Mouse (Mus musculus): ENCODE measurements around the gene Neurod6. TPM values are rescaled to one million over a fixed set of nuclear protein-coding genes. Genes with fewer than 3 reads are reported as not detected.

The Neurod6 gene
- polyA plus RNA-seq, 1 experiment from 2014 or later: 60.8 TPM

DNA sequence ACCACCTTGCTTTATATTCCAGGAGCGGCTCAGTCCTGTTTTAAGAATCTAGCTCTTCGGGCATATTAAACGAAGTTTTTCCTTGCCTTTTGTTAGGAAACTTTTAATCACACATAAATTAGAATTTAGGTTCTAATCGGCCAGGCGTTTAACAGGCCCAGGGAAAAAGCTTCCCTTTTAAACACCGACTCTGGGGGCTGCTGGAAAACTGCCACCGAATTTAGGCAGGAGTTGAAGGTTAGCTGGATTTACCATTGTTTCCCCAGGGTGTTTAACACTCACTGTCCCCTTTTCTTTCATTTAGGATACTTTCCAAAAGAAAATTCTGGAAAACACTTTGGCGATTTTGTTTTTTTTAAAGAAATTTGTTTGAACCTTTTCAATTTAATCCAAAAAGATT is 3.7 kb downstream of the Neurod6 start:
- H3K9ac ChIP-seq: peak overlapping the region; percentile 50; the same call in 1 of the 2 replicates
- WGBS: 8% methylated on average over 8 of the region's 8 CpGs
- no peaks in the 10 kb centered on the region for H3K36me3 ChIP-seq (replicated peaks)
- H3K4me2 ChIP-seq: peak overlapping the region; percentile 77
- peak overlapping the region; percentile 39 for H3K4me3 ChIP-seq (replicated peaks)
- peaks cover 14% of the 10 kb centered on the region; the same call in 1 of the 2 replicates for H3K27me3 ChIP-seq
- H3K27ac ChIP-seq: peak overlapping the region; percentile 73
- no peak for ATAC-seq (ENCODE audit: low FRiP score)
- H3K9me3 ChIP-seq: no peaks in the 10 kb centered on the region
- peaks cover 20% of the 10 kb centered on the region for H3K4me1 ChIP-seq

DNA sequence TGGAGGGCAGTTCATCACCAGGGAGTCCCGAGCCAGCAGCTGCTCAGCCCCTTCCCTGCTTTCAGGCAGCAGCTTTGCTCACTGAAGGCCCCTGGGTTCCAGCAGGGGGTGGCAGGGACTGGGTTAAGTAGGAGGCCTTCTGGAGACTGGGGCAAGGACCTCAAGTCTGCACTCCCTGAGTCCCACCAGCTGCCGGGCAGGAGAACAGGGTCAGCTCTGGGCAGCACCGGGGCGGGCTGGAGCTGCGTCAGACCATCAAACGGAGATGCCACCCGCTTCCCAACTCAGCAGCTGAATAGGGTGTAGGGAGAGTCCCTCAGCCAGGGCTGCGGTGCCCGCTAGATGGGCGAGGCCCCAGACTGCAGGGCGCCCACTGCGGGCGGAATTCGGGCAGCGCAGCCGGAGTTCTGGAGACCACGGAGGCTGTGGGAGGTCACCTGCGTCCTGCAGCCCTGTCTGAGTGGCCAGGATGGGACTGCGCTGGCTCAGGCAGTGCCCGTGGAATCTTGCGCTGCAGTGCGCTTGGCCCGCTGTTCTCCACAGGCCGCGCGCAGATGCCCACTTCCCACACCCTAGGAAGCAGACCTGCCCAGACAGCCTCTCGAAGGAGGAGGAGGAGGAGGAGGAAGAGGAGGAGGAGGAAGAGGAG is 4.3 kb downstream of the Neurod6 start:
- Histone ChIP-seq H3K27ac (peak overlapping the region; percentile 73), H3K36me3 (replicated peaks) (no peaks in the 10 kb centered on the region), H3K4me1 (peaks cover 20% of the 10 kb centered on the region), H3K4me2 (peak overlapping the region; percentile 77), H3K27me3 (peaks cover 14% of the 10 kb centered on the region; the same call in 1 of the 2 replicates), H3K4me3 (replicated peaks) (peak overlapping the region; percentile 39), H3K9ac (peak overlapping the region; percentile 50), H3K9me3 (no peaks in the 10 kb centered on the region)
- WGBS: 1% methylated on average over 27 of the region's 27 CpGs
- ATAC-seq (ENCODE audit: low FRiP score): peak; percentile 85

DNA sequence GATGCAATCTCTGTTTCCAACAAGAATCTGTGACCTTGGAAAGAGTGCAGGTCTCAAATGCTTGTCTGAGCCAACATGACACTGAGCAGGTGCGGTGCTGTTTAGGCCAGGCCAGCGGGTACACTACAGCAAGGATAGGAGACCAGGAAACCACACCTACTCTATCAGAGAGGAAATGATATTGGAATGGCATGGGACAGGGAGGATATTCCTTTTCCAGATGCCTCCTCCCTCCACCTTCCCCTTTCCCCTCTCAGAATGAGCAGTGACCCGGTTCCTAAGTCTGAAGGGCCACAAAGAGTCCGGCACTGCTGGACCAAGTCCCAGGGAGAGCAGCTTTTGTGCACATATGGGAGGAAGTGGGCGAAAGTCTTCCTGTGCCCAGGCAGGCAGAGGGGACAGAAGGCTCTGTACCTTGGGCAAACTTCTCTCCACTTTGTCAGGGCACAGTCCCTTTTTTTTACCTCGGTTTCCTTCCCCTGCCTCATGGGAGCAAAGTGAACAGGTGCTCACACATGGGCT is 4.9 kb downstream of the Neurod6 start:
- WGBS: 71% methylated on average over 6 of the region's 6 CpGs
- H3K9ac ChIP-seq: peak overlapping the region; percentile 50; the same call in 1 of the 2 replicates
- peak overlapping the region; percentile 39; the same call in 1 of the 2 replicates for H3K4me3 ChIP-seq (replicated peaks)
- no peaks in the 10 kb centered on the region for H3K36me3 ChIP-seq (replicated peaks)
- peaks cover 14% of the 10 kb centered on the region; the same call in 1 of the 2 replicates for H3K27me3 ChIP-seq
- peaks cover 16% of the 10 kb centered on the region for H3K4me1 ChIP-seq
- H3K27ac ChIP-seq: peak overlapping the region; percentile 73; the same call in 1 of the 2 replicates
- H3K9me3 ChIP-seq: no peaks in the 10 kb centered on the region
- peak overlapping the region; percentile 77 for H3K4me2 ChIP-seq
- no peak for ATAC-seq (ENCODE audit: low FRiP score)

DNA sequence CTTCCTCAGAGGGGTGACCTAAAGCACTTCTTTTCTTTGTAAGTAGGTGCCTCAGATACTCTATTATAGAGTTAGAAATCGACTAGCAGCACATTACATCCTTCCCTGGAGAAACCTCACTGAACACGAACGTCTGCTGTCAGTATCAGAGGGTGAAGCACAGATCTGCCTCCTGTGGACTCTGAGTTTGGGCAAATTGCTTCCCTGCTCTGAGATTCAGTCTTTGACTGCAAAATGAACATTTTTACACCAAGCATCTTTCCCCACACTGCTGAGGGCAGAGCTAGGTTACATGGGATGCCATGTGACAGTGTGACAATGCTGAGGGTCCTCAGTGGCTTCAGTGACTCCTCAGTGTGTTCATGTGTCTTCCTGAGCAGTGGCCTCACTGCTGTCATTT is 13.3 kb downstream of the Neurod6 start:
- no peak for ATAC-seq (ENCODE audit: low FRiP score)

DNA sequence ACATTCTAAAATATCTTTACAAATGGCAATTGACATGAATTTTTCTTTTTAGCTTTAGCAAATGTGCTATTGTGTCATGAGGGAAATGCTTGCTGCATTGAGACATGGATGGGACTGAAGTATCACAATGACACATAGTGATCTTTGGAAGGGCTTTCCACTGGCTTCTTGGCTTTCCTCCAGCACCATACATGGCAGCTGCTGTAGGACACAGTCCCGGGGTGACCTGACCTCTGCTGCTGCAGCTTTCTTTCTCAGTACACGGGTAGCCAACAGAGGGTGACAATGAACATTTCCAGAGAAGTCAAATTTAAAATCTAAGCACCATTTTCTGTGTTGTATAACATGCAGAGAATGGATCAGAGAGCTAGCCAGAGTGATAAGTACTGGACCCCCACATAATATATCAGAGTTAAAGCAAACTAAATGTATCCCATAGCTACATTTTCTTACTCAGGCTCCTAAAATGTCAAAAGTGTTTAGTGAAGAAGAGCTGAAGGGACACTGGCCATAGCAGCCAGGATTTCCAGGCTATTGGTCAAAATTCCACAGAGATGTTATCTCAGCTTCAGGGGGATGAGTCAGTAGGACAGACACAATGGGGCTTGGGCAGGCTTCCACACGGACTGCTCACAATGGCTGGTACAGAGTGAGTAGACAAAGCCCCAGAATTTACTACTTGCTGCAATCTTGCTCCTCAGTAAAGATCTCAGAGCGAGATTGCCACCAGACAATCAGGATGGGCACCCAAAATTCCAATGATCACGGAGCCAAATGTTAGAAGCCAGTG is 19.7 kb downstream of the Neurod6 start:
- Histone ChIP-seq H3K4me2 (no peak overlapping the region), H3K4me3 (replicated peaks) (no peak overlapping the region), H3K36me3 (replicated peaks) (no peaks in the 10 kb centered on the region), H3K9ac (no peak overlapping the region), H3K9me3 (no peaks in the 10 kb centered on the region), H3K27ac (no peak overlapping the region), H3K4me1 (no peaks in the 10 kb centered on the region), H3K27me3 (no peaks in the 10 kb centered on the region)
- no peak for ATAC-seq (ENCODE audit: low FRiP score)
- WGBS: 71% methylated on average over 5 of the region's 5 CpGs

More for the DNA sequence above, 13.3 kb downstream of the Neurod6 start:
- Histone ChIP-seq H3K4me2 (no peak overlapping the region), H3K4me3 (replicated peaks) (no peak overlapping the region), H3K9me3 (no peaks in the 10 kb centered on the region), H3K27ac (no peak overlapping the region), H3K36me3 (replicated peaks) (no peaks in the 10 kb centered on the region), H3K27me3 (no peaks in the 10 kb centered on the region), H3K4me1 (no peaks in the 10 kb centered on the region), H3K9ac (no peak overlapping the region)
- 78% methylated on average over 3 of the region's 3 CpGs for WGBS

DNA sequence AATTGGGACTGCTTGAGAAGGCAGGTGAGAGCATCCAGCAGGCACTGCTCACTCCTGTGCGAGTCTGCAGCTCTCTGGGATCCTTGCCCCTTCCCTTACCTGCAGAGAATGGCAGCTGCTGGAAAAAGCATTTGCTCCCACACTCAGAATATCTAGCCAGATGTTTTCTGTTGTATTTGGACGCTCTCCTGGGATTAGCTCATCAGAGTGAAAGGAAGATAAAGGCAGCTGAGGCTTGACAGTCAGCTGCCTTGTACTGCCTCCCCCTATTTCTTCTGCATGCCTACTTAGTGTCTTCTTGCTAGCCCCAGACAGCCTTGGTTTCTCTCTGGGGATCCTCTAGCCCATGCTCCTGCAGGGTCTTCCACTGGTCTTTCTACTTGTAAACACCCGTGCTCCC is 31.1 kb downstream of the Neurod6 start:
- no peak overlapping the region for H3K4me3 ChIP-seq (replicated peaks)
- no peak overlapping the region for H3K9ac ChIP-seq
- H3K4me1 ChIP-seq: peaks cover 25% of the 10 kb centered on the region
- ATAC-seq (ENCODE audit: low FRiP score): no peak
- no peaks in the 10 kb centered on the region for H3K36me3 ChIP-seq (replicated peaks)
- no peaks in the 10 kb centered on the region for H3K27me3 ChIP-seq
- 62% methylated on average over 3 of the region's 3 CpGs for WGBS
- no peaks in the 10 kb centered on the region for H3K9me3 ChIP-seq
- no peak overlapping the region for H3K4me2 ChIP-seq
- H3K27ac ChIP-seq: peak overlapping the region; percentile 42; the same call in 1 of the 2 replicates

DNA sequence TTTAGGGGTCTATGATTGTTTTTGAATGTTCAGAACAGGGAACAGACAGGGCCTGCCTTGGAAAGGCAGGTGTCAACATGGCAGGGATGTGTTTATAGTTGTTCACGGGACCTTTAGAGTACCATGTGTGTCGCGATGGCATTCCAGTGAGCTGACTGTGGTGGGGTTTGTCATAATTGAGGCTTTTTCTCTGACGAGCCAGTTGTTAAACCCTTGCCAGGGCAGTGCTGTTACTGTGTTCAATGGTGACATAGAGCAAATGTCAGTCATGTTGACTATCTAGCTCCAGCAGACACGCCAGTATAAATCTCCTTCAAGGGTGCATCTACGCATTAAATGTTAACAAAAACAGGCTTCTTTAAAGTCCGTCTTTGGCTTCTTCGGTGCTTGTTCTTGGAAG is 31.5 kb downstream of the Neurod6 start:
- no peaks in the 10 kb centered on the region for H3K36me3 ChIP-seq (replicated peaks)
- no peaks in the 10 kb centered on the region for H3K27me3 ChIP-seq
- H3K27ac ChIP-seq: peak overlapping the region; percentile 42
- peaks cover 25% of the 10 kb centered on the region for H3K4me1 ChIP-seq
- no peaks in the 10 kb centered on the region for H3K9me3 ChIP-seq
- no peak overlapping the region for H3K4me3 ChIP-seq (replicated peaks)
- no peak for ATAC-seq (ENCODE audit: low FRiP score)
- H3K4me2 ChIP-seq: no peak overlapping the region
- 78% methylated on average over 8 of the region's 8 CpGs for WGBS
- no peak overlapping the region for H3K9ac ChIP-seq

DNA sequence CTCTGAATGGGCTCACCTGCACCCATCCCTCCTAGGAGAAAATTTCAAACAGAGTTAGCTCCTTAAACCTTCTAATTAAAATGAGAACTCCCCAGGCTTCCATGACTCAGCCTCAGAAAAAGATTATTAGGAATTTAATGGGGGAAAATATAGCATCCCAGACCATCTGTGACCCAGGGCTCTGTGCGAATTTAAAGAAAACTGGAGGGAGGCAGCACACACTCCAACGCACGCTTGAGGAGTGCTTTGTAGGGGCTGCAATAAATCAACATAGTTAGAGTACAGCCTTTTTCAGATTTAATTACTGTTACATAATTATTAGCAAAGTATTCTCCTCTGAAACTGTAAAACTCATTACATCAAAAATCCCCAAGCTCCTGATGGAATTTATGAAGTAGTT is 32.2 kb downstream of the Neurod6 start:
- H3K27ac ChIP-seq: no peak overlapping the region
- H3K4me1 ChIP-seq: peaks cover 25% of the 10 kb centered on the region
- H3K4me2 ChIP-seq: no peak overlapping the region
- 64% methylated on average over 3 of the region's 3 CpGs for WGBS
- H3K9ac ChIP-seq: no peak overlapping the region
- no peaks in the 10 kb centered on the region for H3K9me3 ChIP-seq
- H3K27me3 ChIP-seq: no peaks in the 10 kb centered on the region
- no peak overlapping the region for H3K4me3 ChIP-seq (replicated peaks)
- no peaks in the 10 kb centered on the region for H3K36me3 ChIP-seq (replicated peaks)
- 0 out of 2 replicates have a peak, but pooled peaks have one; percentile 34 for ATAC-seq (ENCODE audit: low FRiP score)

DNA sequence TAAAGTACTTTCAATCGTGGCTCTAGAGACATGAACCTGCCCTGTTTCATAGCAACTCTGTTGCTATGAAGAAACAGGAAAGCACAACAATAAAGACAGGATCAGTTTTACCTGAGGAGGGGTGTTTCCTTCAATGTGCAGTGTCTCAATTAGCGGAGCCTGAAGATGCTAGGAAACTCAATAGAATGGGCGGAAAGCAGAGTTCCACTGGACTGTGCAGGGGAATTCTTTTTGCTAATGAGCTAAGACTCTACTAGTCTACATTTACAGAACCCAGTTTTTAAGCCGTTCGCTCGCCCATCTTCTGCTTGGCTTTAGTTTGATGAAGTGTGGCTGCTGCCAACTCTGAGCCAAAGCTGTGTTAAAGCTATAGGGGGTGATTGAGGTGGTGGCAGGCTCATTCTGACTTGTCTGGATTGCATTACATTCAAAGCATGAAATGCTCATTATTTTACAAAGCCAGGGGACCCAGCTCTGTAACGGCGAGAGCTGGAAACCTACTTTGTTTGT is 33.2 kb downstream of the Neurod6 start:
- Histone ChIP-seq H3K4me2 (no peak overlapping the region), H3K9ac (no peak overlapping the region), H3K27me3 (no peaks in the 10 kb centered on the region), H3K4me1 (peaks cover 28% of the 10 kb centered on the region), H3K9me3 (no peaks in the 10 kb centered on the region), H3K27ac (peak overlapping the region; percentile 65), H3K4me3 (replicated peaks) (no peak overlapping the region), H3K36me3 (replicated peaks) (no peaks in the 10 kb centered on the region)
- no peak for ATAC-seq (ENCODE audit: low FRiP score)
- 48% methylated on average over 8 of the region's 8 CpGs for WGBS

DNA sequence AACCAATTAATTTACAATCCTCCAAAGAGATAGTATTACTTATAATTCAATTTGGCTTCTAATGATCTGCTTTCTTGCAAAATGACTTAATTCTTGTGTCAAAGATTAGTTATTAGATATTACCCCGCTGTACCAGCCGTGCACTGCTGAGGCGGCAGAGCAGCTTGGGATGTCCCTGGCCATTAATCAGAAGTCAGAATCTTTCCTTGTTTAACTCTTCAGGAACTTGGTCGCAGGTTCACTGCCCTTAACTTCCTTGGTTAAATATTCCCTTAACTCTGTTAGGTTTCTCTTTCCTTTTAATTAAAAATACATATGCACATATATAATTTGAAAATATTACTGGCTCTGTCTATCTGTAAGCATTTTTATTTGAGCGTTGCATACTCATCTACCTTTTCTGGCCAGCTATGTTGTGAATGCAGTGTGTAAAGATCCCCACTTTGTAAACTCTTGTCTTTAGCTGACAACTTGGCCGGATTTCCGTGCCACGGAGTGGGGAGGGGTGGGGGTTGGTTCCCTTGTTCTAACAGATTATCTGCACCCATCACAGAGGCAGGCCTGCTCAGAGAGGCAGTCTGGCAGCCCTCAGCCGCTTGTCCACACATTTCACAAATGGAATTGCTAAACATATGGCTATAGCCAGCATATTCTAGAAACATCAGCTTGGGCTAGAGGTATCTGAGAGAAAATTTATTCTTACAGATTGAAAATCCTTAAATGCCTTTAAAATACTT is 34.1 kb downstream of the Neurod6 start:
- Histone ChIP-seq H3K4me3 (replicated peaks) (no peak overlapping the region), H3K9me3 (no peaks in the 10 kb centered on the region), H3K4me2 (no peak overlapping the region), H3K9ac (no peak overlapping the region), H3K27ac (peak overlapping the region; percentile 54), H3K27me3 (no peaks in the 10 kb centered on the region), H3K4me1 (peaks cover 28% of the 10 kb centered on the region), H3K36me3 (replicated peaks) (no peaks in the 10 kb centered on the region)
- 57% methylated on average over 9 of the region's 9 CpGs for WGBS
- 0 out of 2 replicates have a peak, but pooled peaks have one; percentile 46 for ATAC-seq (ENCODE audit: low FRiP score)

DNA sequence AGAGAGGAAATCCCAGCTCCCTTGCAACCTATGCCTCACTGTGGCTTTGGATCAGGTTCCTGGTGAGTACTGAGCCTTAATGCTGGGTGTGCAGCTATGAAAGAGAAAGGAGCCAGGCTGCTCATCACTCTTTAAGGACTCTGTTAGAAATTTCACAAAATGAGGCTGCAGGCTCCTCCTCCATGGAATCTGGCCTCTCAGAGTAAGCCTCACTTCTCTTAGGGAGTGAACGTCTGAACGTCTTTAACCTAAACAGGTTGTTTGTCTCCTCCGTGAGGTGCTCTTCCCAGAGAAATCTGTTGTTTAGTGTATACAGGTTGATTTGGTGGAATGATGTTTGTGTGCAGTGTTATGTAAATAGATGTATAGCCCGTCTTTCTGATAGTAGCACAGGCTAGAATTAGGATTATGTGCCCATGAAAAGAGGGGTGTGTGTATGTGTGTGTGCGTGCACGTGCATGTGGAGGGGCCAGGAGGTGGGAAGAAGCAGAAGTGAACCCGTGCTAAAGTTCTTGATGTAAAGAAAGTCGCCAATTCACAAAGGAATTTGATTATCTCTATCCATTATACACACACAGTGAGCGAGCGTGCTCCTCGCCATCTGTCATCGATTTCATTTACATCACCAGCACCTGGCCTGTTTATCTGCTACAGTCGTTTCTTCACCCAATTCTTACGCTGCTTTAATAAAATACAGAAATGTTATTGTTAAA is 34.8 kb downstream of the Neurod6 start:
- ATAC-seq (ENCODE audit: low FRiP score): peak; percentile 75; the same call in 1 of the 2 replicates
- Histone ChIP-seq H3K27me3 (no peaks in the 10 kb centered on the region), H3K4me1 (peaks cover 28% of the 10 kb centered on the region), H3K4me3 (replicated peaks) (no peak overlapping the region), H3K9ac (no peak overlapping the region), H3K27ac (peak overlapping the region; percentile 61; the same call in 1 of the 2 replicates), H3K4me2 (no peak overlapping the region), H3K9me3 (no peaks in the 10 kb centered on the region), H3K36me3 (replicated peaks) (no peaks in the 10 kb centered on the region)
- 74% methylated on average over 14 of the region's 14 CpGs for WGBS
